Mouse (Mus musculus): Measurements from ENCODE around the gene Gbp9. TPM values are rescaled to one million over a fixed set of nuclear protein-coding genes. Genes with fewer than 3 reads are reported as not detected.

The Gbp9 gene
- polyA plus RNA-seq, 1 experiment from 2014 or later: 2.1 TPM

DNA sequence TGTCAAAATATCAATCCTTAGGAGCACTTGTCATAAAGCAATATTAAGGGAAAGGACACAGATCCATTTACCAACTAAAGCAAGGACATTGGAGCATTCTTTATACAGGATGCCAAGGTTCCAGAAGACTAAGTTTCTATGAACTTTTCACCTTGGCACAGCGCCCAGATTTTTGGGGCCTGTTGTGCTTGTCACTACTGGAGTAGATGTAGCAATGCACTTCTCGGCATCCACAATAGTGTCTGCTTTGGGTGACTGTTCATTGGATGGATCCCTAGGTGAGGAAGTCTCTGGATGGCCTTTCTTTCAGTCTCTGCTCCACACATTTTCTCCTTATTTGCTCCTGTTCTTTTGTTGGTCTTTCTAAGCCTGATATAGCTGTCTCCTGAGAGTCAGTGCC lies 107.0 kb downstream of the Gbp9 start:
- H3K4me3 ChIP-seq (ENCODE audit: low read depth, low read length): no peak overlapping the region
- no peaks in the 10 kb centered on the region for H3K27me3 ChIP-seq (ENCODE audit: control insufficient read depth, insufficient read depth, low read length)
- H3K27ac ChIP-seq (replicated peaks): no peak overlapping the region
- DNase-seq (ENCODE audit: low spot score) (no peak), ATAC-seq (ENCODE audit: low FRiP score, low TSS enrichment) (no peak)
- H3K4me1 ChIP-seq (replicated peaks; ENCODE audit: control insufficient read depth, insufficient read depth): no peaks in the 10 kb centered on the region
- TF ChIP-seq EP300 (optimal IDR thresholded peaks at IDR 0.05): no peak
- no peak for TF ChIP-seq CTCF (IDR thresholded peaks at IDR 0.05; ENCODE audit: low read depth)
- no peaks in the 10 kb centered on the region for H3K36me3 ChIP-seq (ENCODE audit: control insufficient read depth, insufficient read depth, low read length)
- H3K9me3 ChIP-seq (ENCODE audit: control insufficient read depth, low read length): no peaks in the 10 kb centered on the region
- no peak overlapping the region for H3K4me2 ChIP-seq (replicated peaks; ENCODE audit: low read depth)
- WGBS: 77% methylated on average over 2 of the region's 2 CpGs
- no peak overlapping the region for H3K9ac ChIP-seq (ENCODE audit: low read length)

Other genes starting within 250 kb of the Gbp9 start
- 1.1 and 1.3 TPM in 2 replicates for gene Abcg3, start 156.8 kb downstream of the Gbp9 start, polyA plus RNA-seq (2015; fragmentation: Nextera tagmentation; extraction: Ambion mirVana)
- gene Gbp8, start within 50 bp of the Gbp9 start, polyA plus RNA-seq (2015; fragmentation: Nextera tagmentation; extraction: Ambion mirVana): 0.61 and 0.75 TPM in 2 replicates
- gene Gbp4, start within 50 bp of the Gbp9 start, polyA plus RNA-seq (2015; fragmentation: Nextera tagmentation; extraction: Ambion mirVana): 0.85 and 0.92 TPM in 2 replicates
- 0.10 and 0.11 TPM in 2 replicates for gene Gbp10, start 100.0 kb upstream of the Gbp9 start, polyA plus RNA-seq (2015; fragmentation: Nextera tagmentation; extraction: Ambion mirVana)
- 0.02 TPM in 1 of 2 replicates, not detected in the other for gene Gm43302, start 154.2 kb upstream of the Gbp9 start, polyA plus RNA-seq (2015; fragmentation: Nextera tagmentation; extraction: Ambion mirVana)
- gene Gbp6, start 154.2 kb upstream of the Gbp9 start, polyA plus RNA-seq (2015; fragmentation: Nextera tagmentation; extraction: Ambion mirVana): 1.4 and 1.5 TPM in 2 replicates